Mouse (Mus musculus) lung, postnatal 0 days (tissue): Measurements from ENCODE around the gene Sept3.

Source experiments
- CTCF ChIP-seq: IDR thresholded peaks from 2 replicates; pipeline ENCODE4 v1.5.1; 2016; ENCODE audit warnings: antibody characterized with exemption, mild to moderate bottlenecking
- EP300 ChIP-seq: IDR thresholded peaks from 2 replicates; pipeline ENCODE4 v1.6.1; 2016; ENCODE audit warnings: antibody characterized with exemption, mild to moderate bottlenecking, control low read depth

DNA sequence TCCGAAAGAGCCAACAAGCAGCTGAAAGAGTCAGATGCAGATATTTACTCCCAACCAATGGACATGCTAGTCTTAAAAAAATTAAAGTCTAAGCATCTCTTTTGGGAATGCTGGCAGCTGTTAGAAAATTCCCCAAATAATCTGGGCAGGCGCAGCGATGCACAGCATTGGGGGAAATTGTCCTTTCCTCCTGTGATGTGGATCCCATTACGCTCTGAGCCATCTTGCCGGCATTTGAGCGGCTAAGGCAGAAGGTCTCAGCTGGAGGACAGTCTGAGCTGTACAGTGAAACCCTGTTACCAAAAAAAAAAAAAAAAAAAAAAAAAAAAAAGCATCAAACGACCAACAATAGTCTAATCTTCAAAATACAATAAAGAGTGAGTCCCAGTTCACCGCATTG is 47.5 kb downstream of the Sept3 start:
- no peak for TF ChIP-seq CTCF
- no peak for TF ChIP-seq EP300
